Mouse (Mus musculus) frontal cortex, adult 2 months (tissue): ENCODE measurements around the gene Gdpd2. TPM values are rescaled to one million over a fixed set of nuclear protein-coding genes. Genes with fewer than 3 reads are reported as not detected.

Experiments
- DNase-seq, 2 experiments: peaks; one replicate each; pipeline ENCODE4 v3.0.0; 2022; ENCODE audit warnings: low spot score in 1 of 2; ENCODE audit errors: extremely low spot score in 1 of 2
- polyA plus RNA-seq: library from polyadenylated mRNA; depleted of rRNA; stranded (reverse); fragments of >200 nt; gene quantifications from 2 replicates; pipeline ENCODE4 v1.2.3, GENCODE M21; 2012; rRNA removed

Gdpd2 gene
- polyA plus RNA-seq, 1 experiment = 12.4 TPM

DNA sequence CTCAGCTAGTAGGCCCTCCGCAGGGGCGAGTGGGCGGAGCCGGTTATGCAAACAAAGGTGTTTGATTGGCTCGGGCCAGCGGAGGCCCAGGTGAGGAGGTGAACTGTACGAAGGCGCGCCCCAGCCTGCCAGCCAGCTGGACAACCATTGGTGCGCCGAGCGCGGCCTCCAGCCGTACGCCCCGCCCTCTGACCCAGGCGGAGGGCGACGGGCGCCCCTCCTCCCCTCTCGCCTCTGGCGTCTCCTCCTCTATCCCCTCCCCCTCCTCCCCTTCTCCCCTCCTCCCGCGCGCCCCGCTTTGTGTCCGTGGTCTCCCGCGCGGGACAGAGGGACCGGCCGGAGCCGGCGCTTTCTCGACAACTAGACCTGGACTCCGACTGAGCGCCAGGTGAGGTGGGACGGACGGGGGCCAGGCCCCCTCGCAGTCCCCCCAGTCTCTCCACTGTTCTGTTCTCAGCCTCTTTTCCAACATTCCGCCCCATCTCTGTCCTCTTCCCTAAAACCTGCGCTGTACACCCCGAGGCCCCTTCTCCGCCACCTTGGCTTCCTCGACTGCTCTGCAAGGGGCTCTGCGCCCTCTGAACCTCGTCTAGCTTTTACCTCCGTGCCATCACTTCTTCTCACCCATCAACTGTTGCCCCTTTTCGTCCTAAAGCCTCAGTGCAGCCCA, 47.4 kb downstream of the Gdpd2 start:
- no peak for DNase-seq

DNA sequence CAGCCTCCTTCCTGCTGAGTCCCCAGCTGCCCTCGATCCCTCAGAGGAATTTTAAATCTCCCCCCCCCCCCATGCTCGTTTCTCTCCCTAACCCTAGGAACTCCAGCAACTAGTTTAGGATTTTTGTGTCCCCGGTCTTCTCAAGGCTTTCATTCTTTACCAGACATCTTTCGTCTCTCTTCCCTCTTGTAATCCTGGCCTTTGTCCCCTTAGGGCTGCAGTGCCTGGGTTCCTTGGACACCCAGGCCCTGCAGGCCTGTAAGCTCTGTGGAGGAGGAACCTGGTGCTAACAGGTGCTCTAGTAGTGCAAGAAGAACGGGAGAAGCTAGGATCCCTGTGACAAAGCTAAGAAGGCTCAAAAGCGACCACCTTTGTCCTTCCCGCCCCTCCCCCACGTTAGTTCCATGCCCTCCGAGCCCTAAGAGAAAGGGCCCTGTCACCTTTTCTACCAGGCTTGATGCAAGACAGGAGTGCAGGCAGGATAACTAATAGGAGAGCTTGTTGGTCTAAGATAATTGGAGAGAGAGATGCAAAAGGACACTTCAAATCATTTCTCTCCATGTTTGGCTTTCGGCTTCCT, 48.1 kb downstream of the Gdpd2 start:
- no peak for DNase-seq

DNA sequence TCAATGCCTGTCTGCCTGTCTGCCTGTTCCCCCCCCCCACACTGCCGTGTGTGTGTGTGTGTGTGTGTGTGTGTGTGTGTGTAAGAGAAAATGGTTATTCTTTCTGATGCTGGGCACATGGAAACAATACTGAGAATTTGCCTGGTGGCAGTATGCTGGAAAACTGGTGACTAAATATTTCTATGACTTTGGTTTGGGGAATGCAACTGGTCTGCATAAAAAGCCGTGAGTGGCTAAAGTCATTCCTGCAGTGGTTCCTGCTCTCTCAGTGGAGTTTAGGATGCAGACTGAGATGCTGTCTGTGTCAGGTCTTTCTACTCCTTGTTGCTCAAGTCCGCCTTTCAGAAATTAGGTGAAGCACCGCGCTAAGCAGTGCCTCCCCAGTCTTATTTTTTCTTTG, 48.7 kb downstream of the Gdpd2 start:
- DNase-seq = no peak

Other genes with a start within 250 kb of the Gdpd2 start
- gene Igbp1, start 235.6 kb upstream of the Gdpd2 start, polyA plus RNA-seq = 44.8 and 47.8 TPM in 2 replicates
- 1.5 and 1.6 TPM in 2 replicates for gene Dgat2l6, start 205.0 kb upstream of the Gdpd2 start, polyA plus RNA-seq
- not detected in 2 replicates for gene Awat1, start 157.6 kb upstream of the Gdpd2 start, polyA plus RNA-seq
- gene P2ry4, start 135.0 kb upstream of the Gdpd2 start, polyA plus RNA-seq = 0.02 and 0.04 TPM in 2 replicates
- 3.4 and 4.2 TPM in 2 replicates for gene Arr3, start 124.4 kb upstream of the Gdpd2 start, polyA plus RNA-seq
- 0.88 and 0.92 TPM in 2 replicates for gene Kif4, start 104.1 kb upstream of the Gdpd2 start, polyA plus RNA-seq
- gene Pdzd11, start 103.3 kb upstream of the Gdpd2 start, polyA plus RNA-seq = 51.4 and 58.5 TPM in 2 replicates
- 102 TPM in 2 replicates for gene Dlg3, start 37.8 kb downstream of the Gdpd2 start, polyA plus RNA-seq